Mouse (Mus musculus) embryonic fibroblast, embryonic 13.5 days (primary cell): ENCODE results near the gene Slc19a3. TPM values are rescaled to one million over a fixed set of nuclear protein-coding genes. Genes with fewer than 3 reads are reported as not detected.
"Not testable (repeated sequence)": the region's sequence is repeated elsewhere in the genome, so short reads cannot be mapped to it uniquely, and the experiment has no call there.

Experiments
- H3K27ac ChIP-seq: 2 replicates; pipeline ENCODE4 v1.5.1; 2012; ENCODE audit warnings: low read length, control low read depth, inconsistent platforms; ENCODE audit not compliant: insufficient read depth
- H3K4me1 ChIP-seq: 2 replicates; pipeline ENCODE4 v1.6.1; 2011; ENCODE audit warnings: low read length; ENCODE audit not compliant: control insufficient read depth, insufficient read depth
- H3K4me3 ChIP-seq: 2 replicates; pipeline ENCODE4 v1.5.1; 2011; ENCODE audit warnings: mild to moderate bottlenecking, control low read depth, low read length; ENCODE audit not compliant: insufficient read depth
- CTCF ChIP-seq: IDR thresholded peaks from 2 replicates; pipeline ENCODE4 v1.5.1; 2011; ENCODE audit warnings: mild to moderate bottlenecking, control low read depth, low read length, moderate library complexity, borderline replicate concordance; ENCODE audit not compliant: insufficient read depth
- POLR2A ChIP-seq: IDR thresholded peaks from 2 replicates; pipeline ENCODE4 v1.6.1; 2011; ENCODE audit warnings: low read depth, mild to moderate bottlenecking, control low read depth, low read length, moderate library complexity
- polyA plus RNA-seq: library from polyadenylated mRNA; stranded (reverse); fragments of >200 nt; gene quantifications from 2 replicates; pipeline ENCODE4 v1.2.4, GENCODE M21; 2011; ENCODE audit warnings: low read depth; ENCODE audit not compliant: missing spikeins, insufficient read length

Gene Slc19a3
- polyA plus RNA-seq, 1 experiment, result 0.93 TPM

GRCm38 (mm10) chr1:83014477-83014876 is 23.8 kb downstream of the Slc19a3 start:
- H3K4me3 ChIP-seq, result no peak overlapping the region
- no peak overlapping the region for H3K27ac ChIP-seq
- TF ChIP-seq CTCF (no peak), POLR2A (no peak)
- H3K4me1 ChIP-seq, result no peaks in the 10 kb centered on the region

GRCm38 (mm10) chr1:83007471-83007870 is 30.8 kb downstream of the Slc19a3 start:
- Histone ChIP-seq H3K4me1 (no peaks in the 10 kb centered on the region), H3K4me3 (no peak overlapping the region), H3K27ac (no peak overlapping the region)
- TF ChIP-seq CTCF, result no peak
- no peak for TF ChIP-seq POLR2A

- no peak for TF ChIP-seq CTCF
- TF ChIP-seq POLR2A, result no peak
- no peaks in the 10 kb centered on the region for H3K4me1 ChIP-seq
- H3K4me3 ChIP-seq, result no peak overlapping the region
- H3K27ac ChIP-seq, result no peak overlapping the region
These were observed 31.7 kb downstream of the Slc19a3 start for GRCm38 (mm10) chr1:83006218-83007179.

GRCm38 (mm10) chr1:83000306-83000705 is 37.9 kb downstream of the Slc19a3 start, which contains the start of gene Gm47959:
Gene Gm47959, plus strand, starts transcription at chr1:83000548.
- not testable (repeated sequence) for H3K27ac ChIP-seq, H3K4me1 ChIP-seq, H3K4me3 ChIP-seq

- Histone ChIP-seq H3K4me1 (no peaks in the 10 kb centered on the region), H3K27ac (no peak overlapping the region), H3K4me3 (no peak overlapping the region)
- no peak for TF ChIP-seq POLR2A
- no peak for TF ChIP-seq CTCF
These were observed 44.3 kb downstream of the Slc19a3 start for GRCm38 (mm10) chr1:82993947-82994346.

GRCm38 (mm10) chr1:82992093-82992492 is 46.2 kb downstream of the Slc19a3 start:
- no peak for TF ChIP-seq CTCF
- no peak for TF ChIP-seq POLR2A
- H3K4me1 ChIP-seq, result no peaks in the 10 kb centered on the region
- no peak overlapping the region for H3K4me3 ChIP-seq
- H3K27ac ChIP-seq, result no peak overlapping the region

- Histone ChIP-seq H3K4me3 (no peak overlapping the region), H3K4me1 (no peaks in the 10 kb centered on the region), H3K27ac (no peak overlapping the region)
- no peak for TF ChIP-seq CTCF
- TF ChIP-seq POLR2A, result no peak
These were observed 46.7 kb downstream of the Slc19a3 start for GRCm38 (mm10) chr1:82991596-82991995.

GRCm38 (mm10) chr1:82991062-82991461 is 47.2 kb downstream of the Slc19a3 start:
- H3K4me1 ChIP-seq, result no peaks in the 10 kb centered on the region
- TF ChIP-seq POLR2A (no peak), CTCF (no peak)
- H3K4me3 ChIP-seq, result no peak overlapping the region
- no peak overlapping the region for H3K27ac ChIP-seq

- TF ChIP-seq CTCF (no peak), POLR2A (no peak)
- no peak overlapping the region for H3K27ac ChIP-seq
- no peaks in the 10 kb centered on the region for H3K4me1 ChIP-seq
- no peak overlapping the region for H3K4me3 ChIP-seq
These were observed 50.6 kb downstream of the Slc19a3 start for GRCm38 (mm10) chr1:82987530-82988198.

- TF ChIP-seq POLR2A (no peak), CTCF (no peak)
- Histone ChIP-seq H3K4me1 (no peaks in the 10 kb centered on the region), H3K4me3 (no peak overlapping the region), H3K27ac (no peak overlapping the region)
These were observed 51.5 kb downstream of the Slc19a3 start for GRCm38 (mm10) chr1:82986738-82987137.
